Mouse (Mus musculus) lung, adult 2 months (tissue): ENCODE results near the gene Gm10228.
"Not testable (repeated sequence)": the region's sequence is repeated elsewhere in the genome, so short reads cannot be mapped to it uniquely, and the experiment has no call there.

Source experiments
- CTCF ChIP-seq: fragments of 200-500 bp; IDR thresholded peaks from 2 replicates; pipeline ENCODE4 v1.5.1; 2011; ENCODE audit warnings: mild to moderate bottlenecking, low read length, control low read depth; ENCODE audit not compliant: insufficient read depth
- POLR2A ChIP-seq: fragments of 200-500 bp; IDR thresholded peaks from 2 replicates; pipeline ENCODE4 v1.6.1; 2011; ENCODE audit warnings: low read depth, mild to moderate bottlenecking, control low read depth, low read length, borderline replicate concordance; ENCODE audit errors: extremely low read depth

GRCm38 (mm10) chr16:89041372-89041771 lies at the start of gene Gm10228:
- not testable (repeated sequence) for TF ChIP-seq POLR2A, CTCF
